Mouse (Mus musculus): ENCODE measurements around the gene Gm12794. TPM values are rescaled to one million over a fixed set of nuclear protein-coding genes. Genes with fewer than 3 reads are reported as not detected.
"Not testable (repeated sequence)": the region's sequence is repeated elsewhere in the genome, so short reads cannot be mapped to it uniquely, and the experiment has no call there.

The Gm12794 gene
- total RNA-seq (2017), result not detected in 2 replicates

GRCm38 (mm10) chr4:101940107-101940506 is at the start of gene Gm12794:
Gene Gm12794 (plus strand): TSS chr4:101940407.
- not testable (repeated sequence) for ATAC-seq (replicated peaks; ENCODE audit: low read depth, poor library complexity, severe bottlenecking)

- ATAC-seq (replicated peaks; ENCODE audit: low read depth, poor library complexity, severe bottlenecking), result no peak
These were observed 46.4 kb upstream of the Gm12794 start, which contains the start of gene C130073F10Rik for GRCm38 (mm10) chr4:101893656-101894420. Gene C130073F10Rik (minus strand): TSS chr4:101893789.

- not testable (repeated sequence) for ATAC-seq (replicated peaks; ENCODE audit: low read depth, poor library complexity, severe bottlenecking)
These were observed 31.4 kb upstream of the Gm12794 start, which contains the start of gene Gm12800 for GRCm38 (mm10) chr4:101908821-101909220. Gene Gm12800 (plus strand): TSS chr4:101909121.

- ATAC-seq (replicated peaks; ENCODE audit: low read depth, poor library complexity, severe bottlenecking), result not testable (repeated sequence)
These were observed 40.7 kb downstream of the Gm12794 start, which contains the start of gene Gm12790 for GRCm38 (mm10) chr4:101980949-101981348. Gene Gm12790 (minus strand): TSS chr4:101981049.

GRCm38 (mm10) chr4:101985678-101986077 is 45.5 kb downstream of the Gm12794 start:
- ATAC-seq (replicated peaks; ENCODE audit: low read depth, poor library complexity, severe bottlenecking), result no peak

- not testable (repeated sequence) for ATAC-seq (replicated peaks; ENCODE audit: low read depth, poor library complexity, severe bottlenecking)
These were observed 46.1 kb downstream of the Gm12794 start, which contains the start of gene Gm12789 for GRCm38 (mm10) chr4:101986326-101986725. Gene Gm12789 (plus strand): TSS chr4:101986626.

Other genes starting within 250 kb of the Gm12794 start
- 0.32 TPM in 1 of 2 replicates, not detected in the other for gene Lepr, start 223.0 kb upstream of the Gm12794 start, total RNA-seq (2017)
- not detected in 2 replicates for gene B020004J07Rik, start 96.4 kb upstream of the Gm12794 start, total RNA-seq (2017)
- not detected in 2 replicates for gene C130073F10Rik, start 46.6 kb upstream of the Gm12794 start, total RNA-seq (2017)
- not detected in 2 replicates for gene Gm12800, start 31.3 kb upstream of the Gm12794 start, total RNA-seq (2017)
- not detected in 2 replicates for gene Gm12790, start 40.6 kb downstream of the Gm12794 start, total RNA-seq (2017)
- gene Gm12789, start 46.2 kb downstream of the Gm12794 start, total RNA-seq (2017), result not detected in 2 replicates
- 68.7 and 85.2 TPM in 2 replicates for gene Pde4b, start 147.1 kb downstream of the Gm12794 start, total RNA-seq (2017)